Mouse (Mus musculus) brain, embryonic 18.5 days (tissue): ENCODE measurements around the gene Btbd35f21.
"Not testable (repeated sequence)": the region's sequence is repeated elsewhere in the genome, so short reads cannot be mapped to it uniquely, and the experiment has no call there.

Experiments
- DNase-seq: peaks from one replicate; pipeline ENCODE4 v3.0.0-alpha.2; 2012; ENCODE audit warnings: low read depth, low spot score

Gene Btbd35f21

GRCm38 (mm10) chrX:32725809-32726208 is at the start of gene Btbd35f21:
Btbd35f21 (plus strand) TSS chrX:32726109.
- not testable (repeated sequence) for DNase-seq
